7 mouse cellular contexts compared by ENCODE assay signal in genomic region chr1:36263833-36264488, GRCm38 (mm10). TPM values are rescaled to one million over a fixed set of nuclear protein-coding genes. Genes with fewer than 3 reads are reported as not detected.
DNase-seq lines count a peak whose midpoint lies in the region; ATAC-seq and TF ChIP-seq lines count a peak whose summit lies in the region.

No protein-coding gene starts in this region.

- TF ChIP-seq EP300 in MEL (IDR thresholded peaks at IDR 0.05; ENCODE audit: low read depth in 1 of 2, low read length in 2 of 2) = peak; percentile 95 to 96
- peak; percentile 79 for TF ChIP-seq EP300 in liver, postnatal 0 days (IDR thresholded peaks at IDR 0.05; ENCODE audit: low read depth)

- no peak for TF ChIP-seq CTCF in MEL (IDR thresholded peaks at IDR 0.05 in 2 of 3, conservative IDR thresholded peaks at IDR 0.05 in 1 of 3; ENCODE audit: control insufficient read depth in 1 of 3, insufficient read depth in 1 of 3, low read depth in 2 of 3, low read length in 3 of 3, poor library complexity in 1 of 3, severe bottlenecking in 1 of 3)
- TF ChIP-seq CTCF in liver, postnatal 0 days (IDR thresholded peaks at IDR 0.05; ENCODE audit: low read depth) = no peak
- no peak for TF ChIP-seq CTCF in forebrain, postnatal 0 days (IDR thresholded peaks at IDR 0.05; ENCODE audit: low read depth)

- peak overlapping the region; percentile 89 for H3K27ac ChIP-seq in MEL (ENCODE audit: control insufficient read depth, low read depth, low read length)
- peak overlapping the region; percentile 93 for H3K27ac ChIP-seq in liver, postnatal 0 days (ENCODE audit: low read depth)
- H3K27ac ChIP-seq in stomach, embryonic 14.5 days (ENCODE audit: low read length) = peak overlapping the region; percentile 59; the same call in 1 of the 2 replicates
- no peak overlapping the region for H3K27ac ChIP-seq in forebrain, postnatal 0 days (ENCODE audit: low read depth, low read length)

- H3K9me3 ChIP-seq in MEL (replicated peaks; ENCODE audit: insufficient read depth, low read length) = no peaks in the 10 kb centered on the region
- H3K9me3 ChIP-seq in liver, postnatal 0 days (ENCODE audit: low read length) = 0 out of 2 replicates have a peak, but pooled peaks cover 2% of the 10 kb centered on the region
- H3K9me3 ChIP-seq in stomach, embryonic 14.5 days (ENCODE audit: control insufficient read depth, low read depth, low read length) = peaks cover 3% of the 10 kb centered on the region; the same call in 1 of the 2 replicates
- H3K9me3 ChIP-seq in forebrain, postnatal 0 days (ENCODE audit: low read length) = no peaks in the 10 kb centered on the region

- peak overlapping the region; percentile 34 to 44 for H3K4me3 ChIP-seq in MEL (ENCODE audit: control insufficient read depth in 1 of 2, insufficient read depth in 1 of 2, low read depth in 2 of 2, low read length in 2 of 2)
- peak overlapping the region; percentile 29; the same call in 1 of the 2 replicates for H3K4me3 ChIP-seq in liver, postnatal 0 days (ENCODE audit: low read depth, low read length)
- H3K4me3 ChIP-seq in stomach, embryonic 14.5 days (ENCODE audit: low read depth, low read length) = no peak overlapping the region
- H3K4me3 ChIP-seq in forebrain, postnatal 0 days (ENCODE audit: low read depth, low read length) = no peak overlapping the region

- WGBS in liver, postnatal 0 days (ENCODE audit: insufficient replicate concordance) = 16% methylated on average over 13 of the region's 13 CpGs
- 59% methylated on average over 13 of the region's 13 CpGs for WGBS in stomach, embryonic 14.5 days
- 60% methylated on average over 13 of the region's 13 CpGs for WGBS in forebrain, postnatal 0 days

- H3K4me1 ChIP-seq in MEL (ENCODE audit: control insufficient read depth in 1 of 2, insufficient read depth in 2 of 2, low read length in 2 of 2) = peaks cover 7 to 24% of the 10 kb centered on the region in 2 experiments
- H3K4me1 ChIP-seq in liver, postnatal 0 days (ENCODE audit: insufficient read depth) = peaks cover 10% of the 10 kb centered on the region
- H3K4me1 ChIP-seq in stomach, embryonic 14.5 days (ENCODE audit: control insufficient read depth, insufficient read depth, low read length) = no peaks in the 10 kb centered on the region
- no peaks in the 10 kb centered on the region for H3K4me1 ChIP-seq in forebrain, postnatal 0 days (ENCODE audit: insufficient read depth)

- no peak for TF ChIP-seq RAD21 in MEL (IDR thresholded peaks at IDR 0.05; ENCODE audit: low read depth, low read length)

- peak; percentile 81 for ATAC-seq in inflammation-experienced regulatory T-cells, adult 6 months
- ATAC-seq in liver, postnatal 0 days = peak; percentile 55
- no peak for ATAC-seq in stomach, embryonic 14.5 days (ENCODE audit: insufficient number of reproducible peaks, insufficient read depth, low FRiP score, low read depth)
- no peak for ATAC-seq in forebrain, postnatal 0 days
- no peak for ATAC-seq in frontal cortex, adult (ENCODE audit: low TSS enrichment)

- DNase-seq in MEL (ENCODE audit: low read depth, low spot score) = peak; percentile 98
- DNase-seq in c-Kit-positive CD71-negative TER-119-negative erythroid progenitor cells, embryonic 14.5 days (ENCODE audit: low read depth) = peak; percentile 75
- DNase-seq in liver, postnatal 0 days = peak; percentile 56
- DNase-seq in forebrain, postnatal 0 days = no peak

- peak overlapping the region; percentile 65 for H3K4me2 ChIP-seq in liver, postnatal 0 days (ENCODE audit: low read depth, low read length)
- H3K4me2 ChIP-seq in stomach, embryonic 14.5 days (replicated peaks; ENCODE audit: low read depth, low read length) = no peak overlapping the region
- H3K4me2 ChIP-seq in forebrain, postnatal 0 days (ENCODE audit: low read depth) = no peak overlapping the region

- peak overlapping the region; percentile 38; the same call in 1 of the 2 replicates for H3K9ac ChIP-seq in MEL (ENCODE audit: control insufficient read depth, low read depth, low read length, poor library complexity, severe bottlenecking)
- H3K9ac ChIP-seq in liver, postnatal 0 days (replicated peaks) = peak overlapping the region; percentile 53; the same call in 1 of the 2 replicates
- no peak overlapping the region for H3K9ac ChIP-seq in stomach, embryonic 14.5 days (replicated peaks; ENCODE audit: low read depth, low read length)
- H3K9ac ChIP-seq in forebrain, postnatal 0 days = no peak overlapping the region

- no peaks in the 10 kb centered on the region for H3K27me3 ChIP-seq in MEL (ENCODE audit: control insufficient read depth in 1 of 2, insufficient read depth in 2 of 2, low read length in 2 of 2)
- H3K27me3 ChIP-seq in liver, postnatal 0 days (ENCODE audit: insufficient read depth, low read length) = no peaks in the 10 kb centered on the region
- H3K27me3 ChIP-seq in stomach, embryonic 14.5 days (ENCODE audit: control insufficient read depth, insufficient read depth, low read length) = no peaks in the 10 kb centered on the region
- no peaks in the 10 kb centered on the region for H3K27me3 ChIP-seq in forebrain, postnatal 0 days (ENCODE audit: insufficient read depth, low read length)

- TF ChIP-seq POLR2A in MEL (IDR thresholded peaks at IDR 0.05; ENCODE audit: control insufficient read depth in 1 of 2, insufficient read depth in 1 of 2, low read depth in 1 of 2, low read length in 2 of 2, poor library complexity in 1 of 2) = no peak

- peaks cover 0 to 12% of the 10 kb centered on the region in 2 experiments; a peak in 2 of 4 replicates for H3K36me3 ChIP-seq in MEL (ENCODE audit: control insufficient read depth in 1 of 2, insufficient read depth in 2 of 2, low read length in 2 of 2)
- no peaks in the 10 kb centered on the region for H3K36me3 ChIP-seq in liver, postnatal 0 days (replicated peaks; ENCODE audit: insufficient read depth, low read length)
- H3K36me3 ChIP-seq in stomach, embryonic 14.5 days (ENCODE audit: control insufficient read depth, insufficient read depth, low read length) = no peaks in the 10 kb centered on the region
- no peaks in the 10 kb centered on the region for H3K36me3 ChIP-seq in forebrain, postnatal 0 days (ENCODE audit: insufficient read depth)

- H3K79me2 ChIP-seq in MEL (ENCODE audit: control insufficient read depth, insufficient read depth, low read length, poor library complexity) = no peaks in the 10 kb centered on the region

TF ChIP-seq in MEL, 35 proteins besides CTCF, POLR2A, EP300 and RAD21 (continues in another document):
- TF ChIP-seq POLR2AphosphoS5 (IDR thresholded peaks at IDR 0.05; ENCODE audit: borderline replicate concordance, low read depth, low read length) (no peak), ZMIZ1 (IDR thresholded peaks at IDR 0.05; ENCODE audit: low read depth, low read length) (no peak), USF2 (IDR thresholded peaks at IDR 0.05; ENCODE audit: borderline replicate concordance in 1 of 2, insufficient read depth in 1 of 2, low read depth in 1 of 2, low read length in 2 of 2) (no peak), UBTF (IDR thresholded peaks at IDR 0.05; ENCODE audit: borderline replicate concordance, insufficient read depth, low read depth, low read length) (no peak), BHLHE40 (IDR thresholded peaks at IDR 0.05; ENCODE audit: borderline replicate concordance, low read depth, low read length) (peak; percentile 70), ZNF384 (IDR thresholded peaks at IDR 0.05; ENCODE audit: low read depth, low read length) (peak; percentile 97), KAT2A (conservative IDR thresholded peaks at IDR 0.05; ENCODE audit: low read depth, low read length) (no peak), MXI1 (IDR thresholded peaks at IDR 0.05; ENCODE audit: low read depth, low read length) (0 out of 2 replicates have a peak, but pooled peaks have one; percentile 53), TBP (IDR thresholded peaks at IDR 0.05; ENCODE audit: low read depth, low read length) (peak; percentile 62; the same call in 1 of the 2 replicates), MYC (IDR thresholded peaks at IDR 0.05; ENCODE audit: low read depth, low read length) (no peak), ETS1 (IDR thresholded peaks at IDR 0.05; ENCODE audit: low read depth, low read length) (peak; percentile 94), SMC3 (IDR thresholded peaks at IDR 0.05; ENCODE audit: low read depth, low read length) (no peak), CHD2 (IDR thresholded peaks at IDR 0.05; ENCODE audit: low read length) (no peak)

RNA-seq across cellular contexts. Expression of gene Neurl3, which starts 10.5 kb away (rescaled TPM):
- total RNA-seq in MEL (2012; rRNA removed) = 0.92 and 1.3 TPM in 2 replicates
- polyA plus RNA-seq in MEL (2012; ENCODE audit: insufficient read depth in 1 of 2, insufficient read length in 2 of 2, low read depth in 1 of 2, low replicate concordance in 2 of 2, missing spikeins in 1 of 2) = 1 to 10 TPM in 1 of 2 experiments, not detected in 1; 3.3 TPM
- 100 to 1,000 TPM in 1 of 3 experiments, 10 to 100 TPM in 2; 23.0 to 132 (median 83.6) TPM for polyA plus RNA-seq in inflammation-experienced regulatory T-cells, adult 6 months (2017; shearing (Covaris generic))
- 4.4 and 4.7 TPM in 2 replicates for polyA plus RNA-seq in liver, postnatal 0 days (2015; fragmentation: Nextera tagmentation; extraction: Ambion mirVana)
- 10.9 and 13.5 TPM in 2 replicates for polyA plus RNA-seq in stomach, embryonic 14.5 days (2014; fragmentation: Nextera tagmentation; extraction: Ambion mirVana)
- total RNA-seq in forebrain, postnatal 0 days (2014; rRNA removed) = 0.43 and 0.54 TPM in 2 replicates
- polyA plus RNA-seq in forebrain, postnatal 0 days (2015; fragmentation: Nextera tagmentation; extraction: Ambion mirVana) = 0.53 and 0.85 TPM in 2 replicates

RNA-seq across cellular contexts. Expression of gene Uggt1, which starts 19.4 kb away (rescaled TPM):
- 40.0 and 47.9 TPM in 2 replicates for total RNA-seq in MEL (2012; rRNA removed)
- polyA plus RNA-seq in MEL (2012; ENCODE audit: insufficient read depth in 1 of 2, insufficient read length in 2 of 2, low read depth in 1 of 2, low replicate concordance in 2 of 2, missing spikeins in 1 of 2) = 10 to 100 TPM; 33.8 to 98.3 TPM
- 10 to 100 TPM; 22.5 to 27.7 (median 25.2) TPM for polyA plus RNA-seq in inflammation-experienced regulatory T-cells, adult 6 months (2017; shearing (Covaris generic))
- 15.4 and 15.8 TPM in 2 replicates for polyA plus RNA-seq in liver, postnatal 0 days (2015; fragmentation: Nextera tagmentation; extraction: Ambion mirVana)
- 74.2 and 84.8 TPM in 2 replicates for polyA plus RNA-seq in stomach, embryonic 14.5 days (2014; fragmentation: Nextera tagmentation; extraction: Ambion mirVana)
- 38.6 and 54.1 TPM in 2 replicates for total RNA-seq in forebrain, postnatal 0 days (2014; rRNA removed)
- 19.2 and 24.5 TPM in 2 replicates for polyA plus RNA-seq in forebrain, postnatal 0 days (2015; fragmentation: Nextera tagmentation; extraction: Ambion mirVana)

RNA-seq across cellular contexts. Expression of gene Arid5a, which starts 43.6 kb away (rescaled TPM):
- total RNA-seq in MEL (2012; rRNA removed) = 4.2 and 6.4 TPM in 2 replicates
- polyA plus RNA-seq in MEL (2012; ENCODE audit: insufficient read depth in 1 of 2, insufficient read length in 2 of 2, low read depth in 1 of 2, low replicate concordance in 2 of 2, missing spikeins in 1 of 2) = 1 to 10 TPM in 1 of 2 experiments, not detected in 1; 9.0 TPM
- polyA plus RNA-seq in inflammation-experienced regulatory T-cells, adult 6 months (2017; shearing (Covaris generic)) = 10 to 100 TPM; 75.9 to 89.1 (median 88.6) TPM
- 5.8 and 6.3 TPM in 2 replicates for polyA plus RNA-seq in liver, postnatal 0 days (2015; fragmentation: Nextera tagmentation; extraction: Ambion mirVana)
- 2.7 and 2.9 TPM in 2 replicates for polyA plus RNA-seq in stomach, embryonic 14.5 days (2014; fragmentation: Nextera tagmentation; extraction: Ambion mirVana)
- 3.9 and 9.8 TPM in 2 replicates for total RNA-seq in forebrain, postnatal 0 days (2014; rRNA removed)
- 2.2 and 3.4 TPM in 2 replicates for polyA plus RNA-seq in forebrain, postnatal 0 days (2015; fragmentation: Nextera tagmentation; extraction: Ambion mirVana)

Comparison
In these comparisons a context has a peak if more than half of its experiments do, and no peak if none do; other contexts are left out.
1. H3K4me3 ChIP-seq: peak in MEL (2 of 2) and liver, postnatal 0 days (single experiment); none in stomach, embryonic 14.5 days (single experiment) and forebrain, postnatal 0 days (single experiment).
2. H3K9ac ChIP-seq: peak in MEL (single experiment) and liver, postnatal 0 days (single experiment); none in stomach, embryonic 14.5 days (single experiment) and forebrain, postnatal 0 days (single experiment).
3. ATAC-seq: peak in inflammation-experienced regulatory T-cells, adult 6 months (single experiment) and liver, postnatal 0 days (single experiment); none in stomach, embryonic 14.5 days (single experiment), forebrain, postnatal 0 days (single experiment) and frontal cortex, adult (single experiment).
4. RNA of gene Arid5a, which starts 43.6 kb away (polyA plus RNA-seq): 75.9 to 89.1 TPM in inflammation-experienced regulatory T-cells, adult 6 months; 9.0 TPM in MEL, 5.8 to 6.3 TPM in liver, postnatal 0 days, 2.2 to 3.4 TPM in forebrain, postnatal 0 days and 2.7 to 2.9 TPM in stomach, embryonic 14.5 days; every median in the first group is over 4 times any median in the second.